Mouse (Mus musculus) thymus, postnatal 0 days (tissue): ENCODE measurements around the gene Kcnn3. TPM values are rescaled to one million over a fixed set of nuclear protein-coding genes. Genes with fewer than 3 reads are reported as not detected.

Experiments
- DNase-seq: peaks from one replicate; pipeline ENCODE4 v3.0.0-alpha.2; 2015; ENCODE audit warnings: low spot score
- polyA plus RNA-seq: library from polyadenylated mRNA; unstranded; fragments of >200 nt; fragmentation: Nextera tagmentation; extraction: Ambion mirVana; gene quantifications from 2 replicates; pipeline ENCODE4 v1.2.1, GENCODE M21; 2015

Gene Kcnn3
- polyA plus RNA-seq, 1 experiment from 2014 or later: 7.3 TPM

GRCm38 (mm10) chr3:89664808-89665207, 144.8 kb downstream of the Kcnn3 start:
- DNase-seq: no peak

- no peak for DNase-seq
These were observed 147.2 kb downstream of the Kcnn3 start for GRCm38 (mm10) chr3:89667131-89667530.

- DNase-seq: no peak
These were observed 151.4 kb downstream of the Kcnn3 start for GRCm38 (mm10) chr3:89671334-89671733.

- DNase-seq: peak; percentile 40
These were observed 152.8 kb downstream of the Kcnn3 start for GRCm38 (mm10) chr3:89672573-89673317.

- DNase-seq: no peak
These were observed 157.7 kb downstream of the Kcnn3 start for GRCm38 (mm10) chr3:89677617-89678016.

GRCm38 (mm10) chr3:89686031-89686430, 166.1 kb downstream of the Kcnn3 start:
- no peak for DNase-seq

GRCm38 (mm10) chr3:89688694-89689581, 169.0 kb downstream of the Kcnn3 start:
- DNase-seq: peak; percentile 70

- no peak for DNase-seq
These were observed 171.8 kb downstream of the Kcnn3 start for GRCm38 (mm10) chr3:89691776-89692175.

GRCm38 (mm10) chr3:89696152-89696821, 176.3 kb downstream of the Kcnn3 start:
- DNase-seq: no peak

GRCm38 (mm10) chr3:89698958-89699357, 179.0 kb downstream of the Kcnn3 start:
- DNase-seq: no peak

- no peak for DNase-seq
These were observed 180.5 kb downstream of the Kcnn3 start for GRCm38 (mm10) chr3:89700461-89700860.

- DNase-seq: no peak
These were observed 183.6 kb downstream of the Kcnn3 start for GRCm38 (mm10) chr3:89703596-89703995.

- DNase-seq: no peak
These were observed 184.1 kb downstream of the Kcnn3 start for GRCm38 (mm10) chr3:89704064-89704463.

GRCm38 (mm10) chr3:89714359-89715206, 194.6 kb downstream of the Kcnn3 start, which contains the start of gene Adar:
Adar (plus strand) TSS chr3:89715022.
- DNase-seq: peak; percentile 78

- DNase-seq: no peak
These were observed 195.4 kb downstream of the Kcnn3 start for GRCm38 (mm10) chr3:89715207-89715966.

GRCm38 (mm10) chr3:89715967-89716256, 195.9 kb downstream of the Kcnn3 start:
- DNase-seq: no peak

GRCm38 (mm10) chr3:89722032-89722431, 202.1 kb downstream of the Kcnn3 start:
- DNase-seq: no peak

GRCm38 (mm10) chr3:89723400-89724084, 203.6 kb downstream of the Kcnn3 start:
- DNase-seq: no peak
